Mouse (Mus musculus) MEL (cell line): ENCODE results near the gene Kidins220. TPM values are rescaled to one million over a fixed set of nuclear protein-coding genes. Genes with fewer than 3 reads are reported as not detected.

Source experiments
- DNase-seq: peaks from one replicate; pipeline ENCODE4 v3.0.0; 2011; ENCODE audit warnings: low read depth, low spot score
- H3K27ac ChIP-seq: 2 replicates; pipeline ENCODE4 v1.5.1; 2012; ENCODE audit warnings: low read depth, mild to moderate bottlenecking, control low read depth, low read length, moderate library complexity; ENCODE audit not compliant: control insufficient read depth
- H3K27me3 ChIP-seq, 2 experiments: fragments of 150-350 bp in 1 of 2; sonication (generic) in 1 of 2; 2 replicates each; pipeline ENCODE4 v1.6.1; 2012; ENCODE audit warnings: low read length in 2 of 2, mild to moderate bottlenecking in 2 of 2, improper control_type of control experiment in 1 of 2, moderate library complexity in 1 of 2; ENCODE audit not compliant: insufficient read depth in 2 of 2, control insufficient read depth in 1 of 2
- H3K36me3 ChIP-seq, 2 experiments: 2 replicates each; pipeline ENCODE4 v1.6.1; 2012 to 2014; ENCODE audit warnings: low read length in 2 of 2, improper control_type of control experiment in 1 of 2, inconsistent platforms in 1 of 2, mild to moderate bottlenecking in 1 of 2; ENCODE audit not compliant: insufficient read depth in 2 of 2, control insufficient read depth in 1 of 2
- H3K4me1 ChIP-seq, 2 experiments: fragments of 150-350 bp in 1 of 2; sonication (generic) in 1 of 2; 2 replicates each; pipeline ENCODE4 v1.6.1; 2012; ENCODE audit warnings: low read length in 2 of 2, improper control_type of control experiment in 1 of 2, mild to moderate bottlenecking in 1 of 2; ENCODE audit not compliant: insufficient read depth in 2 of 2, control insufficient read depth in 1 of 2
- H3K4me3 ChIP-seq, 2 experiments: fragments of 150-350 bp in 1 of 2; sonication (generic) in 1 of 2; 2 replicates each; pipeline ENCODE4 v1.5.1; 2012; ENCODE audit warnings: low read depth in 2 of 2, low read length in 2 of 2, mild to moderate bottlenecking in 2 of 2, moderate library complexity in 2 of 2, control low read depth in 1 of 2, improper control_type of control experiment in 1 of 2; ENCODE audit not compliant: control insufficient read depth in 1 of 2, insufficient read depth in 1 of 2
- H3K79me2 ChIP-seq: 2 replicates; pipeline ENCODE4 v1.6.1; 2012; ENCODE audit warnings: mild to moderate bottlenecking, low read length, moderate library complexity; ENCODE audit not compliant: control insufficient read depth, poor library complexity, insufficient read depth
- H3K9ac ChIP-seq: 2 replicates; pipeline ENCODE4 v1.6.1; 2012; ENCODE audit warnings: low read depth, mild to moderate bottlenecking, control low read depth, low read length, moderate library complexity; ENCODE audit not compliant: control insufficient read depth, poor library complexity, severe bottlenecking
- H3K9me3 ChIP-seq: fragments of 150-350 bp; sonication (generic); replicated peaks from 2 replicates; pipeline ENCODE4 v1.6.1; 2012; ENCODE audit warnings: mild to moderate bottlenecking, low read length, improper control_type of control experiment, moderate library complexity; ENCODE audit not compliant: insufficient read depth
- CHD2 ChIP-seq: IDR thresholded peaks from 2 replicates; pipeline ENCODE4 v1.6.1; 2011; ENCODE audit warnings: low read length, improper control_type of control experiment
- CTCF ChIP-seq, 3 experiments: IDR thresholded peaks in 2 of 3; conservative IDR thresholded peaks in 1 of 3; 2 replicates each; pipeline ENCODE4 v1.5.1; 2011 to 2012; ENCODE audit warnings: low read length in 3 of 3, low read depth in 2 of 3, mild to moderate bottlenecking in 2 of 3, improper control_type of control experiment in 1 of 3, inconsistent platforms in 1 of 3, mixed read lengths in 1 of 3, moderate library complexity in 1 of 3; ENCODE audit not compliant: control insufficient read depth in 1 of 3, insufficient read depth in 1 of 3, poor library complexity in 1 of 3, severe bottlenecking in 1 of 3
- E2F4 ChIP-seq: IDR thresholded peaks from 2 replicates; pipeline ENCODE4 v1.6.1; 2011; ENCODE audit warnings: low read depth, low read length, improper control_type of control experiment, borderline replicate concordance
- ELF1 ChIP-seq: IDR thresholded peaks from 2 replicates; pipeline ENCODE4 v1.6.1; 2014; ENCODE audit warnings: low read depth, mild to moderate bottlenecking, inconsistent platforms, low read length, improper control_type of control experiment, moderate library complexity
- ETS1 ChIP-seq: IDR thresholded peaks from 2 replicates; pipeline ENCODE4 v1.6.1; 2012; ENCODE audit warnings: low read depth, mild to moderate bottlenecking, inconsistent platforms, low read length, improper control_type of control experiment, moderate library complexity
- HCFC1 ChIP-seq: IDR thresholded peaks from 2 replicates; pipeline ENCODE4 v1.6.1; 2012; ENCODE audit warnings: low read depth, mild to moderate bottlenecking, inconsistent platforms, low read length, improper control_type of control experiment, moderate library complexity
- JUND ChIP-seq: IDR thresholded peaks from 2 replicates; pipeline ENCODE4 v1.6.1; 2011; ENCODE audit warnings: low read depth, mild to moderate bottlenecking, improper control_type of control experiment, low read length
- KAT2A ChIP-seq: conservative IDR thresholded peaks from 2 replicates; pipeline ENCODE4 v1.6.1; 2012; ENCODE audit warnings: low read depth, low read length, improper control_type of control experiment, inconsistent platforms
- MEF2A ChIP-seq: IDR thresholded peaks from 2 replicates; pipeline ENCODE4 v1.6.1; 2014; ENCODE audit warnings: low read depth, mild to moderate bottlenecking, inconsistent platforms, low read length, improper control_type of control experiment; ENCODE audit not compliant: poor library complexity, insufficient replicate concordance, severe bottlenecking; ENCODE audit errors: extremely low read depth
- MXI1 ChIP-seq: IDR thresholded peaks from 2 replicates; pipeline ENCODE4 v1.6.1; 2011; ENCODE audit warnings: mild to moderate bottlenecking, low read depth, low read length, improper control_type of control experiment
- MYB ChIP-seq: IDR thresholded peaks from 2 replicates; pipeline ENCODE4 v1.6.1; 2011; ENCODE audit warnings: mild to moderate bottlenecking, low read depth, low read length, improper control_type of control experiment
- MYC ChIP-seq: IDR thresholded peaks from 2 replicates; pipeline ENCODE4 v1.6.1; 2011; ENCODE audit warnings: low read depth, mild to moderate bottlenecking, low read length, improper control_type of control experiment, moderate library complexity
- NELFE ChIP-seq: IDR thresholded peaks from 2 replicates; pipeline ENCODE4 v1.6.1; 2011; ENCODE audit warnings: low read depth, low read length, improper control_type of control experiment
- NRF1 ChIP-seq: IDR thresholded peaks from 2 replicates; pipeline ENCODE4 v1.6.1; 2014; ENCODE audit warnings: low read depth, mild to moderate bottlenecking, inconsistent platforms, low read length, improper control_type of control experiment, moderate library complexity; ENCODE audit not compliant: poor library complexity, insufficient read depth, severe bottlenecking
- POLR2A ChIP-seq, 2 experiments: IDR thresholded peaks; 2 replicates each; pipeline ENCODE4 v1.6.1; 2011 to 2012; ENCODE audit warnings: low read length in 2 of 2, mild to moderate bottlenecking in 2 of 2, control low read depth in 1 of 2, improper control_type of control experiment in 1 of 2, low read depth in 1 of 2, moderate library complexity in 1 of 2; ENCODE audit not compliant: control insufficient read depth in 1 of 2, insufficient read depth in 1 of 2, poor library complexity in 1 of 2
- SMC3 ChIP-seq: IDR thresholded peaks from 2 replicates; pipeline ENCODE4 v1.6.1; 2011; ENCODE audit warnings: low read depth, low read length, improper control_type of control experiment
- UBTF ChIP-seq: IDR thresholded peaks from 2 replicates; pipeline ENCODE4 v1.6.1; 2012; ENCODE audit warnings: low read depth, mild to moderate bottlenecking, inconsistent platforms, low read length, improper control_type of control experiment, moderate library complexity, borderline replicate concordance; ENCODE audit not compliant: insufficient read depth
- USF1 ChIP-seq: IDR thresholded peaks from 2 replicates; pipeline ENCODE4 v1.6.1; 2014; ENCODE audit warnings: low read depth, mild to moderate bottlenecking, inconsistent platforms, low read length, improper control_type of control experiment, moderate library complexity
- USF2 ChIP-seq, 2 experiments: IDR thresholded peaks; 2 replicates each; pipeline ENCODE4 v1.6.1; 2011 to 2012; ENCODE audit warnings: improper control_type of control experiment in 2 of 2, low read length in 2 of 2, borderline replicate concordance in 1 of 2, inconsistent platforms in 1 of 2, low read depth in 1 of 2, mild to moderate bottlenecking in 1 of 2; ENCODE audit not compliant: insufficient read depth in 1 of 2
- ZC3H11A ChIP-seq: IDR thresholded peaks from 2 replicates; pipeline ENCODE4 v1.6.1; 2012; ENCODE audit warnings: low read depth, mild to moderate bottlenecking, inconsistent platforms, low read length, improper control_type of control experiment
- ZMIZ1 ChIP-seq: IDR thresholded peaks from 2 replicates; pipeline ENCODE4 v1.6.1; 2012; ENCODE audit warnings: low read depth, mild to moderate bottlenecking, inconsistent platforms, low read length, improper control_type of control experiment, moderate library complexity
- ZNF384 ChIP-seq: IDR thresholded peaks from 2 replicates; pipeline ENCODE4 v1.6.1; 2012; ENCODE audit warnings: low read depth, mild to moderate bottlenecking, inconsistent platforms, low read length, improper control_type of control experiment
- polyA plus RNA-seq, 2 experiments: library from polyadenylated mRNA; stranded (reverse) in 1 of 2; unstranded in 1 of 2; fragments of >175 nt in 1 of 2; fragments of >200 nt in 1 of 2; gene quantifications; 2 replicates each; pipeline versions ENCODE4 v1.2.1 to v1.2.4; 2012; ENCODE audit warnings: low replicate concordance in 2 of 2, low read depth in 1 of 2; ENCODE audit not compliant: insufficient read length in 2 of 2, insufficient read depth in 1 of 2, missing spikeins in 1 of 2
- total RNA-seq: library from RNA; depleted of rRNA; stranded (reverse); fragments of 300-350 nt; gene quantifications from 2 replicates; pipeline ENCODE4 v1.2.3, GENCODE M21; 2012

Gene Kidins220
- total and polyA plus RNA-seq, 3 experiments, result 26.2 to 124 (median 29.2) TPM

GRCm38 (mm10) chr12:25024862-25025545 lies 50.3 kb downstream of the Kidins220 start:
- Histone ChIP-seq H3K36me3 (peaks cover 0 to 14% of the 10 kb centered on the region in 2 experiments; a peak in 2 of 4 replicates), H3K27ac (no peak overlapping the region), H3K27me3 (no peaks in the 10 kb centered on the region), H3K79me2 (no peaks in the 10 kb centered on the region), H3K9me3 (no peaks in the 10 kb centered on the region), H3K4me1 (no peaks in the 10 kb centered on the region), H3K4me3 (no peak overlapping the region)
- DNase-seq, result peak; percentile 33
- TF ChIP-seq ZC3H11A (no peak), CTCF (IDR thresholded peaks at IDR 0.05 in 2 of 3, conservative IDR thresholded peaks at IDR 0.05 in 1 of 3; ENCODE audit: control insufficient read depth in 1 of 3, insufficient read depth in 1 of 3, low read depth in 2 of 3, low read length in 3 of 3, poor library complexity in 1 of 3, severe bottlenecking in 1 of 3) (peak; percentile 50 to 72 (median 52)), SMC3 (peak; percentile 30)
- TF ChIP-seq, all 39 proteins: peak for 2
- H3K9ac ChIP-seq, result no peak overlapping the region

DNA sequence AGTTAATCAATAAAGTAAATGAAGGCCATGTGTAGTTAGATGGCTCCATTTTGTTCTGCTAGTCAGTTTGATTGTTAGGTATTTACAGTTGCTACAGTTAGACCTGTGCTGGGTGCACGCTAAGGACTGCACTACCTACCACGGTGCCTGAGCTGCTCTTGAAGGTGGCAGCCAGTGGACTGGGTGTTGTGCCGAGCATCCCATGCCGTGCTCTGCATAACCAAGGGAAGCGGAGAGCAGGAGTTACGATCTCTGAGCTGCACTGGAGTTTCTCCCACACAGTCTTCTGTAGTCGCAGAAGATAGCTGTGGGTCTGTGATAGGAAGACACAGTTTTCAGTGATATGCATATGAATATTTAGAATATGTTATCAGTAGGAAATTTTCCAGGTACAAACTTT lies 51.6 kb downstream of the Kidins220 start:
- TF ChIP-seq ZC3H11A (no peak), JUND (no peak), KAT2A (no peak), MYC (no peak), POLR2A (IDR thresholded peaks at IDR 0.05; ENCODE audit: control insufficient read depth in 1 of 2, insufficient read depth in 1 of 2, low read depth in 1 of 2, low read length in 2 of 2, poor library complexity in 1 of 2) (no peak), CHD2 (no peak), ZNF384 (no peak), NRF1 (no peak), ELF1 (no peak), USF1 (no peak), MXI1 (no peak), ZMIZ1 (no peak), UBTF (no peak), MYB (no peak), HCFC1 (no peak), NELFE (no peak), ETS1 (no peak), E2F4 (no peak), USF2 (IDR thresholded peaks at IDR 0.05; ENCODE audit: borderline replicate concordance in 1 of 2, insufficient read depth in 1 of 2, low read depth in 1 of 2, low read length in 2 of 2) (no peak), MEF2A (no peak)

More for the DNA sequence above, 51.6 kb downstream of the Kidins220 start:
- Histone ChIP-seq H3K9me3 (no peaks in the 10 kb centered on the region), H3K4me3 (no peak overlapping the region), H3K27ac (no peak overlapping the region), H3K27me3 (no peaks in the 10 kb centered on the region), H3K9ac (no peak overlapping the region), H3K79me2 (no peaks in the 10 kb centered on the region), H3K4me1 (no peaks in the 10 kb centered on the region), H3K36me3 (peaks cover 0 to 13% of the 10 kb centered on the region in 2 experiments; a peak in 2 of 4 replicates)
- DNase-seq, result no peak
